Mouse (Mus musculus): ENCODE measurements around the gene Gsx2.

DNA sequence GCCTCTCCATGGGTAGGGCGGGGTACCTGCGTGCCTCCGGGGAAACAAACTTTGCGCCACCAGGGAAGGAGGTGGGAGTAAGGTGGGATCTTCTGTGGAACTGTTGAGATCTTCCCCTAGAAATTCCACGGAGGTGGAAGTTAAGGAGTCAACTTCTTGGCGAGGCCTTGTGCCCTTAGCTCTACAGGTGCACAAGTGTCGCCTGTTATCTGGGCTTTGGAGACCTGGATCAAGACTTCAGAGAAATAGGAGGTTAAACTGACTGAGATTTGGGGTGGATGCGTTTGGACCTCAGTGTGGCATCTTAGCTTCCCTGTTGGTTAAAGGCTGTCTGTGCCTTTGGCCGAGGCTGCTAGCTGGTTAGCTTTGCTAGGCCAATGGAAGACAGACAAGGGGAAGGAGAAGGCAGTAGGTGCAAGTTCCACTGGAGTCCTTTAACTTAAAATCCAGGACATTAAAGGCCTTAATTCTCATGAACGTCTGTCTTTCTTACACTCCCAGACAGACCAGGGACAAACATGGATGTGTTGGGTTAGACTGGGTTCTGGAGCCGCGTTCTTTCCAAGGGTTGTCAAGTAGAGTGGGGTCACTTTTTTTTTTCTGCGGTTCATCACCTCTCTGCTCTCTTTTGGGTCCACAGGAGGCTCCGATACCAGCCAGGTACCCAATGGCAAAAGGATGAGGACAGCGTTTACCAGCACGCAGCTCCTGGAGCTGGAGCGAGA, 1.1 kb downstream of the Gsx2 start:
- TF ChIP-seq GATA1 (IDR thresholded peaks at IDR 0.05; ENCODE audit: low read length) = no peak
- no peak for TF ChIP-seq TAL1 (IDR thresholded peaks at IDR 0.05; ENCODE audit: low read length)

All from erythroblast, embryonic 14.5 days (primary cell).